ENCODE assay signal across 27 mouse cellular contexts in the genomic region with DNA sequence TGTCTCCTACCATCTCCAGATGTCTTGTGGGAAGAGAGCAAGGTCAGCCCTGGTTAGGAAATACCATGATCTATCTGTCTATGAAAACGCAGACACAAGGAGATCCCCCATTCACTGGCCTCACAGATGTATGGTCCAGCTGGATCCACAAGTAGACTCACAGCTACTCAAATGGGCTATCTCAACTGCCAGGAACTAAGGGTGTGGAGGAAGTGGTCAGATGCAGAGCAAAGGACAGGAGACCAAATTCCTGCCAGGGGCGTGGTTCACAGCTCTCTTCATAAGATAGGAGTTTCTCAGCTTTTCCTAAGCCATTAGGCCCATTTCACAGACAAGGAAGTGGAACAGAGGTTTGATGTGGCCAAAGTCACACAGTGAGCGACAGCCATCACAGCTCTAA.
DNase-seq lines count a peak whose midpoint lies in the region; ATAC-seq and TF ChIP-seq lines count a peak whose summit lies in the region.
"Had no signal": no experiment of that assay in that cellular context is flagged by ENCODE, and none has a peak within 500 bp of the region (broad histone marks: within the 10 kb centered on the region; RNA-seq: fewer than 3 reads in every experiment).

No protein-coding gene starts in this region.

- H3K36me3 ChIP-seq in liver, embryonic 13.5 days = no peaks in the 10 kb centered on the region
- H3K36me3 ChIP-seq in liver, postnatal 0 days (replicated peaks; ENCODE audit: insufficient read depth, low read length) = no peaks in the 10 kb centered on the region
- H3K36me3 ChIP-seq in intestine, embryonic 16.5 days (ENCODE audit: control insufficient read depth, insufficient read depth, low read length) = no peaks in the 10 kb centered on the region
- no peaks in the 10 kb centered on the region for H3K36me3 ChIP-seq in hindbrain, embryonic 13.5 days
- H3K36me3 ChIP-seq: forebrain, embryonic 12.5 days; heart, embryonic 10.5 days; heart, embryonic 15.5 days; kidney, embryonic 15.5 days; limb, embryonic 10.5 days; limb, embryonic 15.5 days; stomach, embryonic 15.5 days had no signal

- 31% methylated on average over 3 of the region's 3 CpGs for WGBS in liver, embryonic 13.5 days (ENCODE audit: insufficient replicate concordance)
- 59% methylated on average over 3 of the region's 3 CpGs for WGBS in liver, postnatal 0 days (ENCODE audit: insufficient replicate concordance)
- 82% methylated on average over 3 of the region's 3 CpGs for WGBS in intestine, embryonic 16.5 days
- 96% methylated on average over 3 of the region's 3 CpGs for WGBS in hindbrain, embryonic 13.5 days

- 0 out of 2 replicates have a peak, but pooled peaks have one; percentile 22 for ATAC-seq in liver, embryonic 13.5 days (ENCODE audit: low read depth)
- ATAC-seq in liver, postnatal 0 days = no peak
- peak; percentile 67 for ATAC-seq in intestine, embryonic 16.5 days
- peak; percentile 30; the same call in 1 of the 2 replicates for ATAC-seq in megakaryocyte-erythroid progenitor cell, adult 5-6 weeks (replicated peaks; ENCODE audit: low FRiP score, low TSS enrichment, poor library complexity, severe bottlenecking)
- ATAC-seq in hindbrain, embryonic 13.5 days (ENCODE audit: low FRiP score) = no peak
- ATAC-seq: CD4-positive, CD25-positive, alpha-beta regulatory T cell, adult 4 months; forebrain, postnatal 0 days had no signal

- TF ChIP-seq CTCF in liver, postnatal 0 days (IDR thresholded peaks at IDR 0.05; ENCODE audit: low read depth) = no peak

- H3K4me2 ChIP-seq in liver, embryonic 13.5 days = no peak overlapping the region
- no peak overlapping the region for H3K4me2 ChIP-seq in liver, postnatal 0 days (ENCODE audit: low read depth, low read length)
- H3K4me2 ChIP-seq in intestine, embryonic 16.5 days (ENCODE audit: low read depth, low read length) = no peak overlapping the region
- H3K4me2 ChIP-seq in hindbrain, embryonic 13.5 days = no peak overlapping the region
- H3K4me2 ChIP-seq: forebrain, embryonic 12.5 days; heart, embryonic 15.5 days; kidney, embryonic 15.5 days; limb, embryonic 15.5 days; lung, embryonic 14.5 days; stomach, embryonic 15.5 days had no signal

- no peaks in the 10 kb centered on the region for H3K27me3 ChIP-seq in liver, embryonic 13.5 days
- no peaks in the 10 kb centered on the region for H3K27me3 ChIP-seq in liver, postnatal 0 days (ENCODE audit: insufficient read depth, low read length)
- H3K27me3 ChIP-seq in intestine, embryonic 16.5 days (replicated peaks; ENCODE audit: control insufficient read depth, insufficient read depth, low read length) = no peaks in the 10 kb centered on the region
- H3K27me3 ChIP-seq in hindbrain, embryonic 13.5 days = no peaks in the 10 kb centered on the region; the same call in 1 of the 2 replicates
- H3K27me3 ChIP-seq: forebrain, embryonic 12.5 days; heart, embryonic 15.5 days; kidney, embryonic 15.5 days; limb, embryonic 15.5 days; stomach, embryonic 15.5 days had no signal

- TF ChIP-seq EP300 in liver, postnatal 0 days (IDR thresholded peaks at IDR 0.05; ENCODE audit: low read depth) = no peak

- DNase-seq in liver, embryonic 13.5 days = peak; percentile 20
- no peak for DNase-seq in liver, postnatal 0 days
- DNase-seq in left cerebral cortex, postnatal 36 days (ENCODE audit: low spot score in 2 of 2) = no peak
- no peak for DNase-seq in spleen, postnatal 10 days (ENCODE audit: low spot score in 2 of 2)
- DNase-seq: adrenal gland, adult 8-10 months; cerebellum, adult 9-11 months; forebrain, postnatal 0 days; kidney, adult 18-20 months; kidney, postnatal 25 days; layer of hippocampus, postnatal 36 days; lung, embryonic 14.5 days; lung, postnatal 14 days; midbrain, embryonic 14.5 days; thymus, postnatal 14 days had no signal

- H3K9me3 ChIP-seq in liver, embryonic 13.5 days (replicated peaks) = no peaks in the 10 kb centered on the region
- no peaks in the 10 kb centered on the region for H3K9me3 ChIP-seq in liver, postnatal 0 days (ENCODE audit: low read length)
- no peaks in the 10 kb centered on the region for H3K9me3 ChIP-seq in intestine, embryonic 16.5 days (ENCODE audit: control insufficient read depth, low read length)
- no peaks in the 10 kb centered on the region for H3K9me3 ChIP-seq in hindbrain, embryonic 13.5 days
- H3K9me3 ChIP-seq: forebrain, embryonic 12.5 days; heart, embryonic 10.5 days; heart, embryonic 15.5 days; kidney, embryonic 15.5 days; limb, embryonic 10.5 days; limb, embryonic 15.5 days; stomach, embryonic 15.5 days had no signal

- peaks cover 23% of the 10 kb centered on the region for H3K4me1 ChIP-seq in liver, embryonic 13.5 days (replicated peaks)
- H3K4me1 ChIP-seq in liver, postnatal 0 days (ENCODE audit: insufficient read depth) = peaks cover 33% of the 10 kb centered on the region
- peaks cover 22% of the 10 kb centered on the region; the same call in 1 of the 2 replicates for H3K4me1 ChIP-seq in intestine, embryonic 16.5 days (ENCODE audit: control insufficient read depth, insufficient read depth, low read length)
- H3K4me1 ChIP-seq in hindbrain, embryonic 13.5 days (replicated peaks) = 0 out of 2 replicates have a peak, but pooled peaks cover 16% of the 10 kb centered on the region
- H3K4me1 ChIP-seq: stomach, embryonic 15.5 days had no signal

- intact Hi-C loops in left cerebral cortex, postnatal 36 days (cut with DNase I) = no loop called here

- H3K27ac ChIP-seq in liver, embryonic 13.5 days = no peak overlapping the region
- no peak overlapping the region for H3K27ac ChIP-seq in liver, postnatal 0 days (ENCODE audit: low read depth)
- no peak overlapping the region for H3K27ac ChIP-seq in intestine, embryonic 16.5 days (ENCODE audit: low read length)
- no peak overlapping the region for H3K27ac ChIP-seq in hindbrain, embryonic 13.5 days
- H3K27ac ChIP-seq: forebrain, embryonic 12.5 days; heart, embryonic 10.5 days; heart, embryonic 15.5 days; kidney, embryonic 15.5 days; limb, embryonic 10.5 days; limb, embryonic 15.5 days; liver, embryonic 14.5 days; stomach, embryonic 15.5 days had no signal

- H3K4me3 ChIP-seq in liver, embryonic 13.5 days (replicated peaks) = no peak overlapping the region
- H3K4me3 ChIP-seq in liver, postnatal 0 days (ENCODE audit: low read depth, low read length) = no peak overlapping the region
- no peak overlapping the region for H3K4me3 ChIP-seq in intestine, embryonic 16.5 days (ENCODE audit: low read length)
- H3K4me3 ChIP-seq in hindbrain, embryonic 13.5 days = no peak overlapping the region
- H3K4me3 ChIP-seq: erythroblast, embryonic 14.5 days; forebrain, embryonic 12.5 days; heart, embryonic 10.5 days; heart, embryonic 15.5 days; kidney, embryonic 15.5 days; limb, embryonic 10.5 days; limb, embryonic 15.5 days; stomach, embryonic 15.5 days had no signal

- no peak overlapping the region for H3K9ac ChIP-seq in liver, embryonic 13.5 days
- no peak overlapping the region for H3K9ac ChIP-seq in liver, postnatal 0 days (replicated peaks)
- no peak overlapping the region for H3K9ac ChIP-seq in intestine, embryonic 16.5 days (ENCODE audit: low read depth, low read length)
- H3K9ac ChIP-seq in hindbrain, embryonic 13.5 days = no peak overlapping the region
- H3K9ac ChIP-seq: forebrain, embryonic 12.5 days; forebrain, postnatal 0 days; heart, embryonic 15.5 days; kidney, embryonic 15.5 days; limb, embryonic 15.5 days; liver, embryonic 14.5 days; lung, embryonic 14.5 days; stomach, embryonic 15.5 days had no signal

Comparison
In these comparisons a context has a peak if more than half of its experiments do, and no peak if none do; other contexts are left out.
1. ATAC-seq: peak in liver, embryonic 13.5 days (single experiment), intestine, embryonic 16.5 days (single experiment) and megakaryocyte-erythroid progenitor cell, adult 5-6 weeks (single experiment); none in liver, postnatal 0 days (single experiment) and hindbrain, embryonic 13.5 days (single experiment).